ENCODE assay signal across 8 mouse cellular contexts in the genomic region with DNA sequence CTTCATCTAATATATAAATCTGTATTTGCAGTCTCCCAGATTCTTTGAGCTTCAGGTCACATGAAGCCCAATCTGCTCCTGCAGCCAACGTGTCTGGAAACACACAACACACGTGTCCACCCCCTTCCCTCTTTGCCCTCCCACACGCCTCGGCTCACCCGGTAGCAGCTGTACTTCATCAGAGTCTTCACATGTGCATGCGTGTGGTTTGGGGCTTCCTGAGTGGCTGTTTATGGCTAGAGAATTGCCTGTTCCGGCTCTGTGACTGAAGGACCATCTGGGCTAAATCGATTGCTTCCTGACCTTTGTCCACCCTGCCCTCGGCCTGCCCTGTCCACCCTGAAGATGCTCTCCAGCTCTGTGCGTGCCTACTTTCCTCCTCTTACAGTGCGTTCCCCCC.
DNase-seq lines count a peak whose midpoint lies in the region; ATAC-seq and TF ChIP-seq lines count a peak whose summit lies in the region.

No protein-coding gene starts in this region.

- 42% methylated on average over 11 of the region's 11 CpGs for WGBS in hindbrain, embryonic 10.5 days
- 46% methylated on average over 11 of the region's 11 CpGs for WGBS in hindbrain, embryonic 13.5 days

- no peak for ATAC-seq in hindbrain, embryonic 13.5 days (ENCODE audit: low FRiP score)
- peak; percentile 92 for ATAC-seq in common myeloid progenitor, adult 5-6 weeks (replicated peaks; ENCODE audit: low read depth, poor library complexity, severe bottlenecking)

- no peaks in the 10 kb centered on the region for H3K36me3 ChIP-seq in hindbrain, embryonic 10.5 days
- H3K36me3 ChIP-seq in hindbrain, embryonic 13.5 days, result peaks cover 8% of the 10 kb centered on the region; the same call in 1 of the 2 replicates
- H3K36me3 ChIP-seq in myocyte (ENCODE audit: control insufficient read depth, insufficient read depth), result no peaks in the 10 kb centered on the region

- intact Hi-C loops in heart, postnatal 25 days (cut with DNase I), result no loop called here
- intact Hi-C loops in left cerebral cortex, postnatal 36 days (cut with DNase I), result no loop called here

- peaks cover 64% of the 10 kb centered on the region for H3K4me1 ChIP-seq in hindbrain, embryonic 10.5 days (replicated peaks)
- peaks cover 45% of the 10 kb centered on the region for H3K4me1 ChIP-seq in hindbrain, embryonic 13.5 days (replicated peaks)

- H3K9me3 ChIP-seq in hindbrain, embryonic 10.5 days, result no peaks in the 10 kb centered on the region
- H3K9me3 ChIP-seq in hindbrain, embryonic 13.5 days, result no peaks in the 10 kb centered on the region

- no peak for TF ChIP-seq POLR2A in myocyte (IDR thresholded peaks at IDR 0.05; ENCODE audit: insufficient read length, low read depth)

- no peaks in the 10 kb centered on the region for H3K79me2 ChIP-seq in myocyte (ENCODE audit: control insufficient read depth, insufficient read depth)

- no peak overlapping the region for H3K9ac ChIP-seq in hindbrain, embryonic 13.5 days

- H3K27ac ChIP-seq in hindbrain, embryonic 10.5 days, result peak overlapping the region; percentile 81
- no peak overlapping the region for H3K27ac ChIP-seq in hindbrain, embryonic 13.5 days

- no peak overlapping the region for H3ac ChIP-seq in myocyte (ENCODE audit: control insufficient read depth, insufficient read length)

- no peak overlapping the region for H3K4me3 ChIP-seq in hindbrain, embryonic 10.5 days
- H3K4me3 ChIP-seq in hindbrain, embryonic 13.5 days, result no peak overlapping the region
- no peak overlapping the region for H3K4me3 ChIP-seq in myocyte

- peak; percentile 52 for DNase-seq in hindbrain, embryonic 10.5 days (ENCODE audit: low spot score)
- peak; percentile 74 for DNase-seq in heart, postnatal 25 days (ENCODE audit: low spot score)
- DNase-seq in left cerebral cortex, postnatal 36 days (ENCODE audit: low spot score in 2 of 2), result peak; percentile 64 to 77
- peak; percentile 78 to 85 for DNase-seq in thymus, postnatal 36 days
- DNase-seq in ovary, postnatal 14 days (ENCODE audit: low spot score), result no peak

- H3K4me2 ChIP-seq in hindbrain, embryonic 13.5 days, result no peak overlapping the region
- H3K4me2 ChIP-seq in myocyte (ENCODE audit: low read depth), result no peak overlapping the region

- H3K27me3 ChIP-seq in hindbrain, embryonic 10.5 days (ENCODE audit: insufficient read depth, poor library complexity, severe bottlenecking), result 0 out of 2 replicates have a peak, but pooled peaks cover 3% of the 10 kb centered on the region
- no peaks in the 10 kb centered on the region for H3K27me3 ChIP-seq in hindbrain, embryonic 13.5 days
- peaks cover 8% of the 10 kb centered on the region for H3K27me3 ChIP-seq in myocyte (ENCODE audit: control insufficient read depth, insufficient read depth, insufficient read length)

TF ChIP-seq in myocyte, 11 proteins besides CTCF, POLR2A, EP300 and RAD21:
- TF ChIP-seq TCF12 (IDR thresholded peaks at IDR 0.05; ENCODE audit: insufficient read depth, poor library complexity, severe bottlenecking) (no peak), REST (IDR thresholded peaks at IDR 0.05; ENCODE audit: insufficient read depth, insufficient read length) (no peak), SRF (IDR thresholded peaks at IDR 0.05; ENCODE audit: control insufficient read depth, insufficient read length, low read depth) (no peak), MAX (IDR thresholded peaks at IDR 0.05; ENCODE audit: low read depth) (no peak), MYOD1 (IDR thresholded peaks at IDR 0.05; ENCODE audit: control insufficient read depth in 1 of 3, insufficient read length in 2 of 3, low read depth in 2 of 3) (peak in 2 of 3 experiments; percentile 18 to 49), POLR2AphosphoS2 (IDR thresholded peaks at IDR 0.05; ENCODE audit: insufficient read length, low read depth) (no peak), E2F4 (IDR thresholded peaks at IDR 0.05; ENCODE audit: insufficient read depth) (no peak), MYOG (IDR thresholded peaks at IDR 0.05; ENCODE audit: control insufficient read depth in 1 of 3, insufficient read depth in 1 of 3, insufficient read length in 2 of 3, low read depth in 2 of 3) (peak in 1 of 3 experiments; percentile 52), TCF3 (IDR thresholded peaks at IDR 0.05; ENCODE audit: insufficient read length, low read depth) (no peak)
TF ChIP-seq in myocyte: peak in this region for 2.
